Mouse (Mus musculus) neutrophil, adult 5-6 weeks (primary cell): ENCODE results near the gene Zfr. TPM values are rescaled to one million over a fixed set of nuclear protein-coding genes. Genes with fewer than 3 reads are reported as not detected.
"Not testable (repeated sequence)": the region's sequence is repeated elsewhere in the genome, so short reads cannot be mapped to it uniquely, and the experiment has no call there.

ENCODE experiments used
- ATAC-seq: fragments of 151-379, 151-347 bp; 2 replicates; pipeline ENCODE4 v1.8.0; 2017; ENCODE audit warnings: mild to moderate bottlenecking, moderate TSS enrichment; ENCODE audit not compliant: insufficient number of reproducible peaks, poor library complexity, low FRiP score, severe bottlenecking; ENCODE audit errors: extremely low read depth
- total RNA-seq: library from RNA; stranded (forward); fragments of 200-1000 nt; gene quantifications from 2 replicates; pipeline ENCODE4 v1.2.3, GENCODE M21; 2017

The Zfr gene
- total RNA-seq, 1 experiment from 2014 or later: 83.7 TPM

DNA sequence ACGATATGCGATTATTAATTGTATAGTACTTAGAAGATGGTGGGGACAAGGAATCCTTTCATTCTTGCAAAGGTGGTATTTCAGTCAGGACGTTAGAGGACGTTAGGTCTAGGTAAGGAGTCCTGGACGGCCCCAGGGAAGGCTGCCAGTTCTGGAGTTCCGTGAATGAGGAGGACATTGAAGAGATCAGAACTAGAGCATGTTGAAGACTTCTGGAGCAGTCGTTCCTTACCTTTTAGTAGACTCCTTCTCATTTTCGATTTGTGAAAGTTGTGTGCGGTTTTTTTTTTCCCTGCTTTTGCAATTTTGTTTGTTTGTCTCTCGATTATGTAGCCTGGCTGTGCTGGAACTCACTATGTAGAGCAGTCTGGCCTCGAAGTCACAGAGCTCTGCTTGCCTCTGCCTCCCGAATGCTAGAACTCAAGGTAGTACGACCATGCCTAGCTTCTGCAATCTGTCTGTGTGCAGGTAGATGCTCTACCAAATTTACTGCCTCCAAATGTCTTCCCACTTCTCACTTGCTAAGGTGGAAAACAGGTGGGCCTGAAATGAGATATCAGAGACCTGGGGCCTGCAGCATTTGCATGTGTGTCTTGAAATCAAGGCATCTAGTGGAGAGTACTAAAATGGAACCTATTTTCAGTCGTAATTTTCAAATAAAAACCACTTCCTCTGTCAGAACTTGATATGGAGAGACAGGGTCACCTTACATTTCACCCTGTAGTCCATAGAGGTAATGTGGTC is 88.4 kb downstream of the Zfr start:
- ATAC-seq: no peak

DNA sequence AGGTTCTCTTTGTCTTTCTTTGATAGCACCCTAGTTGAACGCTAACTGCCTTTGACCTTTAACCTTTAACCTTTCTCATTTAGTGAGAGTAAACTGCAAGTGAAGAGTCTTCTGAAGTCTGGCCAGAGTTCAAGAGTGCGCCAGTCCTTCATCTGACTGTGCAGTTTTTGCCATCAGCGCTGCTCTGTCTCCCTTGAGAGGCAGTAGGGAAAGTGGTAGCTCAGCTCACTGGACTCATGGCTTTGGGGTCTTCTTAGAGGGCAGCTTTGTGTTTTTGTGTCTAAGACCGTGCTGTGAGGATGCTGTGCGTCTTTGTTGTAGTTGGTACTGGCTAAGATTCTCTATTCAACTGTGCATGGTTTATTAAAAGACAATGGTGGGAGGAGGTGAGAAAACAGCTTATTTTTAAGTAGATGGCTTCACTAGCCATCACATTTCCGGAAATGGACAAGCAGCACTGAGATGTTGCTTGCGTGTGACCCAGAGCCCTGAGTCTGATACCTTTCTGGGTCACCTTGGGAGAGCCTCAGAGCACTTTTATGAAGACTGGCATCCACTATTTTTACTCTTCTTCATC is 89.1 kb downstream of the Zfr start:
- ATAC-seq: no peak

DNA sequence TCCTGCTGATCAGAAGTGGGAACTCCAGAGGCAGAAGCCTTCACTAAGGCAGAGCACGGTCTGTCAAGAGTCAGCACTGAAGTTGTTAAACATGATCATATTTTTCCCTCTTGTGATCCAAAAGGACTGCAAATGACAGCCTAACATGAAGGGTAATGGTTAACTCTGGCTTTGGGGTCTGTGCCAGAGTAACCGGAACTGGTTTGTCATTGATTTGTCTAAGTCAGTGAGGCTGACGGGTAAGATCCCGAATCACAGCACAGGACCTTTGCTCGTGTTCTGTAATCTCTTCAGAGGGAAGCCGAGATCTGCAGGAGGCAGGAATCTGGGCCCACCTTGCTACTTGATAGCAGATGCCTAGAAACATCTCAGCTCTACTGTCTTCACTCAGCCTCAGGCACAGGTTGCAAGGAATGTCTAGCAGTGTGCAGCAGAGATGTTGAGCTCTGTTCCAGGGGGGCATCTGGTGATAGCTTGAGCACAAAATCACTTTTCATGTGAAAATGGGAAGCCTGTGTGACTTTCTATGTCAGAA is 90.0 kb downstream of the Zfr start:
- no peak for ATAC-seq

DNA sequence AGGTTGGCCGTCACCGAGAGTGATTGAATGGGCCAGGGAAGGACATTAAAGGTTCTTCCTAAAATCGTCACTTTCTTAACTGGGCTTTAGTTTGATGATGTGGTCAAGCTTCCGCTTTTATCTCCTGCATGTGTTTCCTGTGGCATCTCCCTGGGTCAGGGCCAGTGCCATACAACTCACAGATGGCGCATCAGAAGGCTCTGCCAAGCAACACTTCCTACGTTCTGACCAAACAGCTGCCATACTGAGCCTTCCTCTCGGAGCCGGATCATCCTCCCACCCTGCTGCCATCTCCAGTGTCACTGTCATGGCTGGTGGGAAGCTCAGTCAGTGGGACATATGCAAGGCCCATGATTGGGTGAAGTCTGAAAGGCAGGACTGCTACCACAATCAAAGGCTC is 93.9 kb downstream of the Zfr start:
- ATAC-seq: peak; percentile 71

- no peak for ATAC-seq
Observed at GRCm38 (mm10) chr15:12212266-12212665, 94.6 kb downstream of the Zfr start.

- ATAC-seq: no peak
Observed at GRCm38 (mm10) chr15:12214531-12215414, 97.1 kb downstream of the Zfr start.

DNA sequence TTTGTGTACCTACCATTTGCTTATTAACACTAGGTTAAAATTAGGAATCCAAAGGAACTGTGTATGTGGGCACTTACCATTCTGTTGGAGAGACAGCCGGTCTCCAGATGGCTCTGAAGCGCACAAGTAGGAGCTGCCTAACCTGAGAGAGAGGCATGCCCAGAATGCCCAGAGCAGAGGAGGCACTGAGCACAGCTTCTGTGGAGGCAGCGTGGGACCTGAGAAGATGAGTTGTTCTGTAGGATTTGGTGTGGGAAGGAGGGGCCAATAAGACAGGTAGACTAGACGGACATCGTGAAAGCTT is 97.7 kb downstream of the Zfr start:
- no peak for ATAC-seq

DNA sequence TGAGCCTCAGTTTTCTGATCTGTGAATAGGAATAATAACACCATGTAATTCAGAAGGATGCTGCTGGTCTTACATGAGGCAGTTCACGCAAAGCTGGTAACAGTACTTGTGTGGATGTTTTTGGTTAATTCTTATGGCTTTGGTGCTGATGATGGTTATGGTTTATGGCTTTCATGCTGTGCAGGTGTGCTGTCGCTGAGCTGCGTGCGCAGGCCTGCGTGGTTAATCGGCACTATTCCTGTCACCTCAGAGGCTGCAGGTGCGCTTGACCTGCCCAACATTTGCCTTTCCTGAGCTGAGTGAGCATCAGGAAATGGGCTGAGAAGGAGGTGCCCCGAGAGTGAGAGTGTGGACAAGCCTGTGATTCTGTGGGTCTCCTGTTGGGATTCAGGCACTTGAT is 98.5 kb downstream of the Zfr start:
- no peak for ATAC-seq

DNA sequence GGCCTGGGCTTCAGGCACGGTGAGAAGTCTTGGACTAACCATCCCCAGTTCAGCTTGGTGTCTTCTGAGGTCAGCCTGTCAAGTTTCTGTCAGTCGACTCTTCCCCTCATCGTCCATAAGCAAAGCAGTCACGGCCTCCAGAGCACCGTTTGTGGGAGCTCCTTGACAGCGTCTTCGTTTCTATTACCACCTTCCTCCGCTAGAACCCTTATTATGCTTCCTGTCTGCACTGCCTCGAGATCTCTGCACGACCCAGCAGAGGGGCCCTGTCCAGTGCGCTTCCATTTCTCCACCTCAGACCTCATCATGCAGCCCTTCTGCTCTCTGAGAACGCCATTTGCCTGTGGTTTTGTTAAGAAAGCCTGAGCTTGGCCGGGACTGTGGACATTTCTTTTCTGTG is 99.2 kb downstream of the Zfr start:
- peak; percentile 33; the same call in 1 of the 2 replicates for ATAC-seq

- not testable (repeated sequence) for ATAC-seq
Observed at GRCm38 (mm10) chr15:12217332-12217731, 99.7 kb downstream of the Zfr start.

DNA sequence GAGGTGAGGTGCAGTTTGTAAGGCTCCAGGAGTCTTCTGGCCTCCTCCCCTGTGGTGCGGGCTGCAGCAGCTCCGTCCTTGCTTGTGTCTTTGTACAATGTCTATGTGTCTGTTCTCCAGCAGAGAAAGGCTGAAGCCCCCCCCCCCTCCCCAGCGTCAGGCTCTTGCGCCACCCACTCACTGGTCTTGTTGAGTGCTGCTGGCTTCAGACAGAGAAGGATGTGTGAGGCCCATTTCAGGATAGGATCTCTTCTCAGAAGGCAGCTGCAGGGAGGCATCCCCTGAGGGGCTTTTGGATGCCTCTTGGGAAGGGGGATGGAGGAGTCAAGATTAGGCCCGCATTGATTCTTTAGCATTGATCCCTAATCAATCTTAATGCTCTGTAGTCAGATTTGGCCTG is 100.2 kb downstream of the Zfr start:
- no peak for ATAC-seq

- ATAC-seq: no peak
Observed at GRCm38 (mm10) chr15:12218583-12219382, 101.2 kb downstream of the Zfr start.

GRCm38 (mm10) chr15:12221131-12221530 is 103.5 kb downstream of the Zfr start:
- ATAC-seq: no peak

- ATAC-seq: no peak
Observed at GRCm38 (mm10) chr15:12222564-12223302, 105.1 kb downstream of the Zfr start.

DNA sequence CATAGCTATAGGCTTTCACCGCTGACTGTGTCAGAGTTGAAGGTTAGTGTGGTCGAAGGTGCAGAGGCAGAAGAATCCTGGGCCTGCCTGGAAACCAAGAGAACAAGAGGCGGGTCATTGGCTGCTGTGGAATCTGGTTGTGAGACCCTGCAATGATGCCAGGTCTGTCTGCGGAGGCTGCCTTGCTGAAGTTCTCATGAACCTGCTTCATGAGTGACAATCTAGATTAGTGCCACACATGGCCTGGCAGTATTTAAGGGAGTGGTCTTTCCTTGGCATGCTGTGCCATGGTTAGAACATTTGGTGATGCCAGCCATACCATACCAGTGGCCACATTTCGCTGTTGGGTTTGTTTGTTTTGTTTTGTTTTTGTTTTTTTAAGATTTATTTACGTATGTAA is 105.8 kb downstream of the Zfr start:
- no peak for ATAC-seq

- ATAC-seq: no peak
Observed at GRCm38 (mm10) chr15:12224239-12224638, 106.6 kb downstream of the Zfr start.

DNA sequence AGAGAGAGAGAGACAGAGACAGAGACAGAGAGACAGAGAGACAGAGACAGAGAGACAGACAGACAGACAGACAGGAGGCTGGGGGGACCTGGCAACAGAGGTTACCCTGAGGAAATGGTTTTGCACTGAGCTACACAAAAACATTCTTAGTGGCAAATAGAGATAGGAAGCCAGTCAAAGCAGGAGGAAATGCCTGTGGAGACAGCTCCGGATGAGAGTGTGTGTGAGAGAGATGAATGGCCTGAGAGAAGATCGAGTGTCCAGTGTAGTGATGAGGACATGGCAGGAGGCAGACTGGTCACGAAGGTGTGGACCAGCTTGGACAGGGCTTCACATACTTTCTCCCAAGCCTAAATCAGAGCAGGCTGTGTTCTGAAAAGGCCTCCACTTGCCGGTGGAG is 107.4 kb downstream of the Zfr start:
- no peak; the same call in 1 of the 2 replicates for ATAC-seq

- ATAC-seq: no peak
Observed at GRCm38 (mm10) chr15:12226908-12227307, 109.3 kb downstream of the Zfr start.
